Mouse (Mus musculus) liver, embryonic 12.5 days (tissue): ENCODE results near the gene Fyb. TPM values are rescaled to one million over a fixed set of nuclear protein-coding genes. Genes with fewer than 3 reads are reported as not detected.

Experiments used
- polyA plus RNA-seq: library from polyadenylated mRNA; unstranded; fragments of >200 nt; fragmentation: Nextera tagmentation; extraction: Ambion mirVana; gene quantifications from 2 replicates; pipeline ENCODE4 v1.2.1, GENCODE M21; 2016

Fyb gene
- polyA plus RNA-seq, 1 experiment from 2014 or later, result 32.2 TPM

Other genes starting within 250 kb of the Fyb start
- gene Dab2, start 223.1 kb upstream of the Fyb start, polyA plus RNA-seq, result 17.1 and 19.9 TPM in 2 replicates
- gene C9, start 77.5 kb upstream of the Fyb start, polyA plus RNA-seq, result 0.10 and 0.25 TPM in 2 replicates
- 25.0 and 25.9 TPM in 2 replicates for gene Rictor, start 185.5 kb downstream of the Fyb start, polyA plus RNA-seq